Mouse (Mus musculus) testis, adult 2 months (tissue): ENCODE measurements at regions not wholly inside any gene's neighbourhood (a gene's known extent, or its start where the extent isn't known, plus 50 kb on each side); places are given as distances from the start of the nearest gene placed in this dataset.

ENCODE experiments used
- H3K27ac ChIP-seq: fragments of 200-500 bp; 2 replicates; pipeline ENCODE4 v1.5.1; 2012; ENCODE audit warnings: low read depth, low read length; ENCODE audit not compliant: control insufficient read depth, insufficient read depth
- H3K27me3 ChIP-seq: fragments of 200-500 bp; 2 replicates; pipeline ENCODE4 v1.6.1; 2012; ENCODE audit warnings: mild to moderate bottlenecking, low read length, moderate library complexity; ENCODE audit not compliant: control insufficient read depth, insufficient read depth
- H3K36me3 ChIP-seq: fragments of 200-500 bp; 2 replicates; pipeline ENCODE4 v1.6.1; 2012; ENCODE audit warnings: mild to moderate bottlenecking, low read length; ENCODE audit not compliant: control insufficient read depth, insufficient read depth
- H3K4me1 ChIP-seq: fragments of 200-500 bp; 2 replicates; pipeline ENCODE4 v1.6.1; 2012; ENCODE audit warnings: low read length; ENCODE audit not compliant: control insufficient read depth, insufficient read depth
- H3K4me3 ChIP-seq: fragments of 200-500 bp; 2 replicates; pipeline ENCODE4 v1.5.1; 2012; ENCODE audit warnings: low read depth, mild to moderate bottlenecking, low read length, moderate library complexity, mixed read lengths; ENCODE audit not compliant: control insufficient read depth
- CTCF ChIP-seq: fragments of 200-500 bp; IDR thresholded peaks from 2 replicates; pipeline ENCODE4 v1.5.1; 2012; ENCODE audit warnings: low read depth, mild to moderate bottlenecking, inconsistent platforms, low read length, moderate library complexity; ENCODE audit not compliant: control insufficient read depth, insufficient read depth, insufficient replicate concordance
- POLR2A ChIP-seq: fragments of 200-500 bp; IDR thresholded peaks from 2 replicates; pipeline ENCODE4 v1.6.1; 2012; ENCODE audit warnings: low read depth, mild to moderate bottlenecking, inconsistent platforms, low read length, moderate library complexity; ENCODE audit not compliant: control insufficient read depth

- TF ChIP-seq POLR2A (no peak), CTCF (no peak)
- no peak overlapping the region for H3K4me3 ChIP-seq
- no peak overlapping the region for H3K27ac ChIP-seq
- no peaks in the 10 kb centered on the region for H3K4me1 ChIP-seq
- H3K36me3 ChIP-seq: no peaks in the 10 kb centered on the region
- no peaks in the 10 kb centered on the region for H3K27me3 ChIP-seq
Measured at GRCm38 (mm10) chr17:15311822-15312221, 64.8 kb downstream of the Dll1 start.

DNA sequence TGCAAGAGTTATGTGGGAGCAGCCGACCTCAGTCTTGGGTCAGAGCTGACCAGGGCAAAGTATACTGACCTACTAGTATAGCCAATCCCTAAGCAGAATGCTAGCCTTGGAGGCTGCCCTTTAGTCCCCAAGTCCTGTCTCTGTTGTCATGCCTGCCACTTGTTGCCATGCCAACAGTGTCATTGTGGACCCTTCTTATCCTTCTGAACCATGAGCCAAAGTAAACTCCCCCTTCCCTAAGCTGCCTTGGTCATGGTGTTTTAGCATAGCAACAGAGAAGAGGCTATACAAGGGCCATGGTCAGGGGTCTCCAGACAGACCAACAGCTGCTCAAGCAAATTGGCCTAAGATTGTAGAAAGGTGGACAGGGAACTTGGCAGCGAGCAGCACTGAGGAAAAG lies 66.2 kb downstream of the Dll1 start:
- Histone ChIP-seq H3K36me3 (no peaks in the 10 kb centered on the region), H3K4me1 (no peaks in the 10 kb centered on the region), H3K27me3 (no peaks in the 10 kb centered on the region), H3K27ac (no peak overlapping the region), H3K4me3 (no peak overlapping the region)
- no peak for TF ChIP-seq CTCF
- no peak for TF ChIP-seq POLR2A

- TF ChIP-seq CTCF (no peak), POLR2A (no peak)
- no peaks in the 10 kb centered on the region for H3K36me3 ChIP-seq
Measured at GRCm38 (mm10) chr17:15302110-15302509, 74.6 kb downstream of the Dll1 start.

GRCm38 (mm10) chr17:15299743-15300371 lies 76.8 kb downstream of the Dll1 start:
- H3K36me3 ChIP-seq: no peaks in the 10 kb centered on the region
- no peak overlapping the region for H3K4me3 ChIP-seq
- no peak overlapping the region for H3K27ac ChIP-seq
- no peaks in the 10 kb centered on the region for H3K4me1 ChIP-seq
- no peak for TF ChIP-seq POLR2A
- no peak for TF ChIP-seq CTCF
- H3K27me3 ChIP-seq: no peaks in the 10 kb centered on the region

More at GRCm38 (mm10) chr17:15302110-15302509, 74.6 kb downstream of the Dll1 start:
- H3K27me3 ChIP-seq: no peaks in the 10 kb centered on the region
- no peaks in the 10 kb centered on the region for H3K4me1 ChIP-seq
- no peak overlapping the region for H3K4me3 ChIP-seq
- no peak overlapping the region for H3K27ac ChIP-seq

GRCm38 (mm10) chr17:15294165-15294585 lies 82.5 kb downstream of the Dll1 start:
- Histone ChIP-seq H3K4me3 (no peak overlapping the region), H3K27ac (no peak overlapping the region), H3K36me3 (no peaks in the 10 kb centered on the region), H3K4me1 (peaks cover 3% of the 10 kb centered on the region), H3K27me3 (no peaks in the 10 kb centered on the region)
- TF ChIP-seq CTCF: no peak
- no peak for TF ChIP-seq POLR2A

DNA sequence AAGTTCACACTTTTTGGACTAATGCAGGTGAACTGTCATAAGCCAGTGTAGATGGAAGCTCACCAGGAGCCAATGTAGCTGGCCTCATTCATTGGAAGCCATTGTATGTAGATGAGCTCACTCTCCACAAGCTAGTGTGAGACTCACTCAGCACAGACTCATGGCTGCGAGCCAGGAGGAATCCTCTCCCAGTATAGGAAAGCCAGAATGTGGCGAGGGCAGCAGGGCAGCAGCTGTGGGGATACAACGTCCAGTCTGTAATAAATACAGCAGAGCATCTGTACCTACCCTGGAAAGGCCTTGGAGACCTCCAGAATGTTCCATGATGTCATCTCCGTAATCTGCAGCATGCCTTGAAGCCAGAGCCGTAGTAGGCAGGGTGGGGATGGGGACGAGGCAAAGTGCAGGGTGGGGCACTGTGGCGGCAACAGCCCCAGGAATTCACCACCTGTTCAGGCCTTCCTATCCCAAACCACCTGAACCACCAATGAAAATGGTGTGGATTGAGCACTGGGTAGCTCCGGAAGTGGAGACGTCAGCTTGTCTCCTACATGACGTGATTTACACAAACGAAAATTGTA lies 84.1 kb downstream of the Dll1 start:
- no peaks in the 10 kb centered on the region for H3K36me3 ChIP-seq
- peaks cover 3% of the 10 kb centered on the region for H3K4me1 ChIP-seq
- H3K27me3 ChIP-seq: no peaks in the 10 kb centered on the region
- H3K27ac ChIP-seq: no peak overlapping the region
- H3K4me3 ChIP-seq: no peak overlapping the region
- TF ChIP-seq CTCF (no peak), POLR2A (no peak)

DNA sequence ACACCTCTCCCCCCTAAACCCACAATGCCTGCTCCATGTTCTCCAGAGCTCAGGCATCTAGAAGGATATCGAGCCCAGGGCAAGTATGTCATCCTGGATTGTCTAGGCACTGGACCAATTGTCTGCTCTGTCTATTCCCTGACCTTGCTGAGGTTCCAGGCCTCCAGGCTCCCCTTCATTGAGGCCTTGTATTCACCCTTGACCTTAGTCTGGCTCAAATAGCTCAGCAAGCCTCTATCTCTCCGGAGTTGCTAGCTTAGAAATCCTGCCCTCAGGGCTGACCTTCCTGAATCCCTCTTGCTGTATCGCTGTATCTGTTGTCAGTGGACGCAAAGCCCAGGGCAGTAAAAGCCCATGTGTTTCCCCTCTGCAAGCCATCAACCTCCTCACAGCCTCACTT lies 85.0 kb downstream of the Dll1 start:
- Histone ChIP-seq H3K4me1 (peaks cover 3% of the 10 kb centered on the region), H3K4me3 (no peak overlapping the region), H3K27me3 (no peaks in the 10 kb centered on the region), H3K27ac (no peak overlapping the region), H3K36me3 (no peaks in the 10 kb centered on the region)
- TF ChIP-seq CTCF (no peak), POLR2A (no peak)
